Mouse (Mus musculus): ENCODE measurements at regions not wholly inside any gene's neighbourhood (a gene's known extent, or its start where the extent isn't known, plus 50 kb on each side); places are given as distances from the start of the nearest gene placed in this dataset.

GRCm38 (mm10) chr16:95918651-95919425, 71.9 kb downstream of the Psmg1 start:
- Histone ChIP-seq H3K9me3 (ENCODE audit: control insufficient read depth, low read length) (no peaks in the 10 kb centered on the region), H3K27ac (replicated peaks; ENCODE audit: low read depth, low read length) (no peak overlapping the region), H3K9ac (ENCODE audit: low read length) (no peak overlapping the region), H3K36me3 (ENCODE audit: control insufficient read depth, insufficient read depth, low read length) (no peaks in the 10 kb centered on the region), H3K4me1 (ENCODE audit: control insufficient read depth, insufficient read depth, low read length) (no peaks in the 10 kb centered on the region; the same call in 1 of the 2 replicates), H3K27me3 (ENCODE audit: control insufficient read depth, insufficient read depth, low read length) (no peaks in the 10 kb centered on the region), H3K4me2 (ENCODE audit: low read depth, severe bottlenecking) (no peak overlapping the region), H3K4me3 (ENCODE audit: low read depth, low read length) (no peak overlapping the region)
- ATAC-seq (ENCODE audit: insufficient number of reproducible peaks, low FRiP score, low TSS enrichment, low read depth): no peak
- DNase-seq (ENCODE audit: low spot score): no peak
- 94% methylated on average over 16 of the region's 16 CpGs for WGBS

- H3K9ac ChIP-seq (ENCODE audit: low read length): no peak overlapping the region
- 68% methylated on average over 14 of the region's 14 CpGs for WGBS
- H3K4me3 ChIP-seq (ENCODE audit: low read depth, low read length): no peak overlapping the region
- DNase-seq (ENCODE audit: low spot score) (no peak), ATAC-seq (ENCODE audit: insufficient number of reproducible peaks, low FRiP score, low TSS enrichment, low read depth) (no peak)
- H3K4me1 ChIP-seq (ENCODE audit: control insufficient read depth, insufficient read depth, low read length): no peaks in the 10 kb centered on the region; the same call in 1 of the 2 replicates
- H3K27me3 ChIP-seq (ENCODE audit: control insufficient read depth, insufficient read depth, low read length): no peaks in the 10 kb centered on the region
- H3K36me3 ChIP-seq (ENCODE audit: control insufficient read depth, insufficient read depth, low read length): no peaks in the 10 kb centered on the region
- H3K27ac ChIP-seq (replicated peaks; ENCODE audit: low read depth, low read length): no peak overlapping the region
- no peak overlapping the region for H3K4me2 ChIP-seq (ENCODE audit: low read depth, severe bottlenecking)
- no peaks in the 10 kb centered on the region for H3K9me3 ChIP-seq (ENCODE audit: control insufficient read depth, low read length)
Measured at GRCm38 (mm10) chr16:95917635-95918407, 72.9 kb downstream of the Psmg1 start.

- no peak for DNase-seq (ENCODE audit: low spot score)
- 86% methylated on average over 5 of the region's 5 CpGs for WGBS
- Histone ChIP-seq H3K36me3 (ENCODE audit: control insufficient read depth, insufficient read depth, low read length) (no peaks in the 10 kb centered on the region), H3K9me3 (ENCODE audit: control insufficient read depth, low read length) (no peaks in the 10 kb centered on the region), H3K9ac (ENCODE audit: low read length) (no peak overlapping the region), H3K27ac (replicated peaks; ENCODE audit: low read depth, low read length) (no peak overlapping the region), H3K4me3 (ENCODE audit: low read depth, low read length) (no peak overlapping the region), H3K4me2 (ENCODE audit: low read depth, severe bottlenecking) (no peak overlapping the region), H3K4me1 (ENCODE audit: control insufficient read depth, insufficient read depth, low read length) (no peaks in the 10 kb centered on the region), H3K27me3 (ENCODE audit: control insufficient read depth, insufficient read depth, low read length) (no peaks in the 10 kb centered on the region)
- ATAC-seq (ENCODE audit: insufficient number of reproducible peaks, low FRiP score, low TSS enrichment, low read depth): no peak
Measured at GRCm38 (mm10) chr16:95913879-95914278, 76.9 kb downstream of the Psmg1 start.

- ATAC-seq (ENCODE audit: insufficient number of reproducible peaks, low FRiP score, low TSS enrichment, low read depth) (no peak), DNase-seq (ENCODE audit: low spot score) (no peak)
- Histone ChIP-seq H3K9me3 (ENCODE audit: control insufficient read depth, low read length) (no peaks in the 10 kb centered on the region), H3K27me3 (ENCODE audit: control insufficient read depth, insufficient read depth, low read length) (no peaks in the 10 kb centered on the region), H3K27ac (replicated peaks; ENCODE audit: low read depth, low read length) (no peak overlapping the region), H3K36me3 (ENCODE audit: control insufficient read depth, insufficient read depth, low read length) (no peaks in the 10 kb centered on the region), H3K4me2 (ENCODE audit: low read depth, severe bottlenecking) (no peak overlapping the region), H3K4me3 (ENCODE audit: low read depth, low read length) (no peak overlapping the region), H3K9ac (ENCODE audit: low read length) (no peak overlapping the region), H3K4me1 (ENCODE audit: control insufficient read depth, insufficient read depth, low read length) (no peaks in the 10 kb centered on the region)
- WGBS: 82% methylated on average over 6 of the region's 6 CpGs
Measured at GRCm38 (mm10) chr16:95904531-95905165, 86.1 kb downstream of the Psmg1 start.

- Histone ChIP-seq H3K4me1 (ENCODE audit: control insufficient read depth, insufficient read depth, low read length) (no peaks in the 10 kb centered on the region), H3K27ac (replicated peaks; ENCODE audit: low read depth, low read length) (no peak overlapping the region), H3K9ac (ENCODE audit: low read length) (no peak overlapping the region), H3K36me3 (ENCODE audit: control insufficient read depth, insufficient read depth, low read length) (no peaks in the 10 kb centered on the region), H3K4me2 (ENCODE audit: low read depth, severe bottlenecking) (no peak overlapping the region), H3K9me3 (ENCODE audit: control insufficient read depth, low read length) (no peaks in the 10 kb centered on the region), H3K4me3 (ENCODE audit: low read depth, low read length) (no peak overlapping the region), H3K27me3 (ENCODE audit: control insufficient read depth, insufficient read depth, low read length) (no peaks in the 10 kb centered on the region)
- ATAC-seq (ENCODE audit: insufficient number of reproducible peaks, low FRiP score, low TSS enrichment, low read depth) (no peak), DNase-seq (ENCODE audit: low spot score) (no peak)
- 68% methylated on average over 3 of the region's 3 CpGs for WGBS
Measured at GRCm38 (mm10) chr16:95903383-95903913, 87.3 kb downstream of the Psmg1 start.

- no peaks in the 10 kb centered on the region for H3K4me1 ChIP-seq (ENCODE audit: control insufficient read depth, insufficient read depth, low read length)
- no peak for ATAC-seq (ENCODE audit: insufficient number of reproducible peaks, low FRiP score, low TSS enrichment, low read depth)
- no peak overlapping the region for H3K4me3 ChIP-seq (ENCODE audit: low read depth, low read length)
- no peak overlapping the region for H3K4me2 ChIP-seq (ENCODE audit: low read depth, severe bottlenecking)
- H3K36me3 ChIP-seq (ENCODE audit: control insufficient read depth, insufficient read depth, low read length): no peaks in the 10 kb centered on the region
- 85% methylated on average over 1 of the region's 1 CpGs for WGBS
- H3K27me3 ChIP-seq (ENCODE audit: control insufficient read depth, insufficient read depth, low read length): no peaks in the 10 kb centered on the region
- DNase-seq (ENCODE audit: low spot score): no peak
- no peak overlapping the region for H3K9ac ChIP-seq (ENCODE audit: low read length)
- H3K27ac ChIP-seq (replicated peaks; ENCODE audit: low read depth, low read length): no peak overlapping the region
- H3K9me3 ChIP-seq (ENCODE audit: control insufficient read depth, low read length): no peaks in the 10 kb centered on the region
Measured at GRCm38 (mm10) chr16:95902177-95902576, 88.6 kb downstream of the Psmg1 start.

GRCm38 (mm10) chr16:95901388-95901787, 89.4 kb downstream of the Psmg1 start:
- ATAC-seq (ENCODE audit: insufficient number of reproducible peaks, low FRiP score, low TSS enrichment, low read depth) (no peak), DNase-seq (ENCODE audit: low spot score) (no peak)
- H3K4me1 ChIP-seq (ENCODE audit: control insufficient read depth, insufficient read depth, low read length): no peaks in the 10 kb centered on the region
- no peaks in the 10 kb centered on the region for H3K36me3 ChIP-seq (ENCODE audit: control insufficient read depth, insufficient read depth, low read length)
- H3K9ac ChIP-seq (ENCODE audit: low read length): no peak overlapping the region
- H3K4me2 ChIP-seq (ENCODE audit: low read depth, severe bottlenecking): no peak overlapping the region
- no peak overlapping the region for H3K27ac ChIP-seq (replicated peaks; ENCODE audit: low read depth, low read length)
- WGBS: 82% methylated on average over 9 of the region's 9 CpGs
- no peaks in the 10 kb centered on the region for H3K27me3 ChIP-seq (ENCODE audit: control insufficient read depth, insufficient read depth, low read length)
- no peak overlapping the region for H3K4me3 ChIP-seq (ENCODE audit: low read depth, low read length)
- no peaks in the 10 kb centered on the region for H3K9me3 ChIP-seq (ENCODE audit: control insufficient read depth, low read length)

- H3K9me3 ChIP-seq (ENCODE audit: control insufficient read depth, low read length): no peaks in the 10 kb centered on the region
- H3K27me3 ChIP-seq (ENCODE audit: control insufficient read depth, insufficient read depth, low read length): no peaks in the 10 kb centered on the region
- H3K9ac ChIP-seq (ENCODE audit: low read length): no peak overlapping the region
- no peaks in the 10 kb centered on the region for H3K4me1 ChIP-seq (ENCODE audit: control insufficient read depth, insufficient read depth, low read length)
- no peaks in the 10 kb centered on the region for H3K36me3 ChIP-seq (ENCODE audit: control insufficient read depth, insufficient read depth, low read length)
- DNase-seq (ENCODE audit: low spot score): no peak
- no peak for ATAC-seq (ENCODE audit: insufficient number of reproducible peaks, low FRiP score, low TSS enrichment, low read depth)
- H3K4me3 ChIP-seq (ENCODE audit: low read depth, low read length): no peak overlapping the region
- H3K27ac ChIP-seq (replicated peaks; ENCODE audit: low read depth, low read length): no peak overlapping the region
- no peak overlapping the region for H3K4me2 ChIP-seq (ENCODE audit: low read depth, severe bottlenecking)
- WGBS: 35% methylated on average over 9 of the region's 9 CpGs
Measured at GRCm38 (mm10) chr16:95900181-95900580, 90.6 kb downstream of the Psmg1 start.

Measured in limb, embryonic 11.5 days (tissue).